Mouse (Mus musculus): ENCODE data around the gene Mre11a.
A peak's percentile ranks its signal among the peaks of the same experiment; 100 is the strongest.

GRCm38 (mm10) chr9:14784039-14785002, at the start of gene Mre11a, which contains the start of gene Ankrd49:
- TF ChIP-seq POLR2A (IDR thresholded peaks at IDR 0.05; ENCODE audit: borderline replicate concordance, extremely low read depth, insufficient read depth, insufficient read length, poor library complexity, severe bottlenecking) (peak; percentile 51; the same call in 1 of the 2 replicates), CTCF (IDR thresholded peaks at IDR 0.05; ENCODE audit: borderline replicate concordance, extremely low read depth, insufficient read depth, insufficient read length) (no peak)

Measured in brain, embryonic 14.5 days (tissue).